Mouse (Mus musculus) ES-Bruce4 (cell line): ENCODE results near the gene Prr14l. TPM values are rescaled to one million over a fixed set of nuclear protein-coding genes. Genes with fewer than 3 reads are reported as not detected.
"Not testable (repeated sequence)": the region's sequence is repeated elsewhere in the genome, so short reads cannot be mapped to it uniquely, and the experiment has no call there.

ENCODE experiments used
- H3K27ac ChIP-seq: 2 replicates; pipeline ENCODE4 v1.5.1; 2012; ENCODE audit warnings: low read length, inconsistent platforms; ENCODE audit not compliant: insufficient read depth
- H3K27me3 ChIP-seq: 2 replicates; pipeline ENCODE4 v1.6.1; 2012; ENCODE audit warnings: mild to moderate bottlenecking, low read length, inconsistent platforms; ENCODE audit not compliant: control insufficient read depth, poor library complexity, insufficient read depth, severe bottlenecking
- H3K36me3 ChIP-seq: 2 replicates; pipeline ENCODE4 v1.6.1; 2012; ENCODE audit warnings: inconsistent platforms, mild to moderate bottlenecking, low read length, moderate library complexity; ENCODE audit not compliant: control insufficient read depth, poor library complexity, insufficient read depth, severe bottlenecking
- H3K4me1 ChIP-seq: one replicate; pipeline ENCODE4 v1.8.1; 2011; ENCODE audit warnings: low read length; ENCODE audit not compliant: control insufficient read depth, insufficient read depth
- H3K4me3 ChIP-seq: 2 replicates; pipeline ENCODE4 v1.5.1; 2011; ENCODE audit warnings: low read depth, mild to moderate bottlenecking, low read length
- H3K9ac ChIP-seq: 2 replicates; pipeline ENCODE4 v1.6.1; 2012; ENCODE audit warnings: low read depth, mild to moderate bottlenecking, inconsistent platforms; ENCODE audit not compliant: poor library complexity, severe bottlenecking
- H3K9me3 ChIP-seq: replicated peaks from 2 replicates; pipeline ENCODE4 v1.6.1; 2012; ENCODE audit warnings: mild to moderate bottlenecking, low read length, inconsistent platforms; ENCODE audit not compliant: control insufficient read depth, poor library complexity, insufficient read depth, severe bottlenecking
- CTCF ChIP-seq: IDR thresholded peaks from one replicate; pipeline ENCODE4 v1.8.1; 2011; ENCODE audit warnings: low read depth, low read length
- EP300 ChIP-seq: IDR thresholded peaks from 2 replicates; pipeline ENCODE4 v1.6.1; 2011; ENCODE audit warnings: low read depth, low read length; ENCODE audit not compliant: insufficient read depth
- POLR2A ChIP-seq: IDR thresholded peaks from one replicate; pipeline ENCODE4 v1.8.1; 2011; ENCODE audit warnings: low read length; ENCODE audit not compliant: insufficient read depth
- polyA plus RNA-seq: library from polyadenylated mRNA; stranded (reverse); fragments of >200 nt; gene quantifications from 2 replicates; pipeline ENCODE4 v1.2.4, GENCODE M21; 2011; ENCODE audit warnings: low read depth; ENCODE audit not compliant: missing spikeins, insufficient read depth, insufficient read length

Gene Prr14l
- polyA plus RNA-seq, 1 experiment = 58.6 TPM

GRCm38 (mm10) chr5:32862469-32863132 is 8.5 kb upstream of the Prr14l start:
- Histone ChIP-seq H3K4me1 (peaks cover 3% of the 10 kb centered on the region), H3K9me3 (no peaks in the 10 kb centered on the region), H3K4me3 (no peak overlapping the region), H3K27ac (peak overlapping the region; percentile 65), H3K27me3 (no peaks in the 10 kb centered on the region), H3K9ac (peak overlapping the region; percentile 85), H3K36me3 (peaks cover 13% of the 10 kb centered on the region)
- TF ChIP-seq CTCF (no peak), POLR2A (no peak), EP300 (no peak)

- no peak overlapping the region for H3K27ac ChIP-seq
- no peak overlapping the region for H3K4me3 ChIP-seq
- peaks cover 3% of the 10 kb centered on the region for H3K4me1 ChIP-seq
- TF ChIP-seq EP300 (no peak), CTCF (no peak), POLR2A (no peak)
- no peak overlapping the region for H3K9ac ChIP-seq
- H3K36me3 ChIP-seq = peaks cover 5% of the 10 kb centered on the region; the same call in 1 of the 2 replicates
- H3K9me3 ChIP-seq = no peaks in the 10 kb centered on the region
- no peaks in the 10 kb centered on the region for H3K27me3 ChIP-seq
These were observed 7.0 kb upstream of the Prr14l start for GRCm38 (mm10) chr5:32861082-32861481.

- no peaks in the 10 kb centered on the region for H3K4me1 ChIP-seq
These were observed 3.7 kb upstream of the Prr14l start for GRCm38 (mm10) chr5:32857781-32858220.

GRCm38 (mm10) chr5:32855274-32855673 is 1.2 kb upstream of the Prr14l start:
- not testable (repeated sequence) for H3K4me3 ChIP-seq, H3K27ac ChIP-seq, H3K9me3 ChIP-seq, H3K9ac ChIP-seq, H3K36me3 ChIP-seq, H3K4me1 ChIP-seq, H3K27me3 ChIP-seq

More at GRCm38 (mm10) chr5:32857781-32858220, 3.7 kb upstream of the Prr14l start:
- TF ChIP-seq CTCF (no peak), POLR2A (no peak), EP300 (no peak)
- Histone ChIP-seq H3K9me3 (no peaks in the 10 kb centered on the region), H3K27ac (peak overlapping the region; percentile 80), H3K27me3 (no peaks in the 10 kb centered on the region), H3K36me3 (no peaks in the 10 kb centered on the region), H3K9ac (peak overlapping the region; percentile 78), H3K4me3 (peak overlapping the region; percentile 98)

- no peaks in the 10 kb centered on the region for H3K36me3 ChIP-seq
- no peak overlapping the region for H3K4me3 ChIP-seq
- TF ChIP-seq EP300 (no peak), POLR2A (no peak), CTCF (no peak)
- peak overlapping the region; percentile 55 for H3K27ac ChIP-seq
- H3K9ac ChIP-seq = no peak overlapping the region; the same call in 1 of the 2 replicates
- H3K9me3 ChIP-seq = no peaks in the 10 kb centered on the region
- no peaks in the 10 kb centered on the region for H3K27me3 ChIP-seq
- H3K4me1 ChIP-seq = peaks cover 2% of the 10 kb centered on the region
These were observed 762 bp upstream of the Prr14l start for GRCm38 (mm10) chr5:32854818-32855217.

- Histone ChIP-seq H3K27ac (peak overlapping the region; percentile 79; the same call in 1 of the 2 replicates), H3K9ac (peak overlapping the region; percentile 93)
- no peak for TF ChIP-seq EP300
- TF ChIP-seq POLR2A = no peak
These were observed 2.0 kb downstream of the Prr14l start for GRCm38 (mm10) chr5:32852026-32852425.

GRCm38 (mm10) chr5:32849580-32849979 is 4.5 kb downstream of the Prr14l start:
- H3K9me3 ChIP-seq, H3K4me3 ChIP-seq, H3K9ac ChIP-seq, H3K4me1 ChIP-seq, H3K27me3 ChIP-seq, H3K27ac ChIP-seq, H3K36me3 ChIP-seq: not testable (repeated sequence)

More at GRCm38 (mm10) chr5:32852026-32852425, 2.0 kb downstream of the Prr14l start:
- 0 out of 2 replicates have a peak, but pooled peaks cover 2% of the 10 kb centered on the region for H3K36me3 ChIP-seq
- no peaks in the 10 kb centered on the region for H3K27me3 ChIP-seq
- H3K4me1 ChIP-seq = peaks cover 2% of the 10 kb centered on the region
- no peak overlapping the region for H3K4me3 ChIP-seq
- no peaks in the 10 kb centered on the region for H3K9me3 ChIP-seq
